Mouse (Mus musculus): ENCODE data around the gene Lmod3.
"Not testable (repeated sequence)": the region's sequence is repeated elsewhere in the genome, so short reads cannot be mapped to it uniquely, and the experiment has no call there.

The Lmod3 gene

GRCm38 (mm10) chr6:97276366-97276765 lies 23.8 kb upstream of the Lmod3 start:
- no peak for DNase-seq (ENCODE audit: low spot score in 2 of 2)

GRCm38 (mm10) chr6:97275760-97276159 lies 23.2 kb upstream of the Lmod3 start:
- DNase-seq (ENCODE audit: low spot score in 2 of 2): no peak

- no peak for DNase-seq (ENCODE audit: low spot score in 2 of 2)
Observed at GRCm38 (mm10) chr6:97273777-97274176, 21.2 kb upstream of the Lmod3 start.

- DNase-seq (ENCODE audit: low spot score in 2 of 2): no peak
Observed at GRCm38 (mm10) chr6:97273058-97273710, 20.6 kb upstream of the Lmod3 start.

GRCm38 (mm10) chr6:97272349-97272748 lies 19.8 kb upstream of the Lmod3 start:
- DNase-seq (ENCODE audit: low spot score in 2 of 2): no peak

- DNase-seq (ENCODE audit: low spot score in 2 of 2): no peak
Observed at GRCm38 (mm10) chr6:97269596-97269995, 17.0 kb upstream of the Lmod3 start.

- no peak for DNase-seq (ENCODE audit: low spot score in 2 of 2)
Observed at GRCm38 (mm10) chr6:97267132-97267531, 14.6 kb upstream of the Lmod3 start.

- no peak for DNase-seq (ENCODE audit: low spot score in 2 of 2)
Observed at GRCm38 (mm10) chr6:97266661-97267060, 14.1 kb upstream of the Lmod3 start.

- no peak for DNase-seq (ENCODE audit: low spot score in 2 of 2)
Observed at GRCm38 (mm10) chr6:97265705-97266104, 13.1 kb upstream of the Lmod3 start.

GRCm38 (mm10) chr6:97265240-97265639 lies 12.7 kb upstream of the Lmod3 start:
- no peak for DNase-seq (ENCODE audit: low spot score in 2 of 2)

- DNase-seq (ENCODE audit: low spot score in 2 of 2): not testable (repeated sequence)
Observed at GRCm38 (mm10) chr6:97263750-97264149, 11.2 kb upstream of the Lmod3 start.

- no peak for DNase-seq (ENCODE audit: low spot score in 2 of 2)
Observed at GRCm38 (mm10) chr6:97262229-97262628, 9.7 kb upstream of the Lmod3 start.

GRCm38 (mm10) chr6:97259926-97260325 lies 7.4 kb upstream of the Lmod3 start:
- not testable (repeated sequence) for DNase-seq (ENCODE audit: low spot score in 2 of 2)

GRCm38 (mm10) chr6:97258489-97258888 lies 5.9 kb upstream of the Lmod3 start:
- no peak for DNase-seq (ENCODE audit: low spot score in 2 of 2)

- no peak for DNase-seq (ENCODE audit: low spot score in 2 of 2)
Observed at GRCm38 (mm10) chr6:97252086-97252485, 473 bp downstream of the Lmod3 start.

GRCm38 (mm10) chr6:97250966-97251365 lies 1.6 kb downstream of the Lmod3 start:
- DNase-seq (ENCODE audit: low spot score in 2 of 2): no peak

GRCm38 (mm10) chr6:97245200-97245599 lies 7.4 kb downstream of the Lmod3 start:
- DNase-seq (ENCODE audit: low spot score in 2 of 2): no peak

GRCm38 (mm10) chr6:97242522-97242921 lies 10.0 kb downstream of the Lmod3 start:
- no peak for DNase-seq (ENCODE audit: low spot score in 2 of 2)

- no peak for DNase-seq (ENCODE audit: low spot score in 2 of 2)
Observed at GRCm38 (mm10) chr6:97240092-97240491, 12.5 kb downstream of the Lmod3 start.

GRCm38 (mm10) chr6:97239360-97239759 lies 13.2 kb downstream of the Lmod3 start:
- DNase-seq (ENCODE audit: low spot score in 2 of 2): no peak

GRCm38 (mm10) chr6:97236088-97236487 lies 16.5 kb downstream of the Lmod3 start:
- DNase-seq (ENCODE audit: low spot score in 2 of 2): no peak

GRCm38 (mm10) chr6:97234911-97235668 lies 17.5 kb downstream of the Lmod3 start:
- no peak for DNase-seq (ENCODE audit: low spot score in 2 of 2)

Measured in urinary bladder, postnatal 4 days (tissue).